Mouse (Mus musculus) gastrocnemius, adult 18-20 months (tissue): Measurements from ENCODE around the gene Ccdc146. TPM values are rescaled to one million over a fixed set of nuclear protein-coding genes. Genes with fewer than 3 reads are reported as not detected.

ENCODE experiments used
- DNase-seq: peaks from one replicate; pipeline ENCODE4 v3.0.0; 2021; ENCODE audit warnings: low spot score
- long read RNA-seq, 2 experiments: library from polyadenylated mRNA; stranded (forward); transcript quantifications; one replicate each; pipeline ENCODE4 v2.0.0; 2021
- total RNA-seq, 2 experiments: library from RNA; stranded (reverse); gene quantifications; 2 replicates each; pipeline ENCODE4 v1.2.3; 2021

The Ccdc146 gene
- 1 to 10 TPM; 3.5 to 4.8 TPM for total RNA-seq
- long read RNA-seq, experiment 1, partial matches to known transcripts, result 4 of 6 reads
- long read RNA-seq, experiment 1, other reads (novel, unspliced or antisense), result 1 of 6 reads
- long read RNA-seq, experiment 2, partial matches to known transcripts, result 1 of 1 reads
- long read RNA-seq, experiment 2, other reads (novel, unspliced or antisense), result 0 of 1 reads

DNA sequence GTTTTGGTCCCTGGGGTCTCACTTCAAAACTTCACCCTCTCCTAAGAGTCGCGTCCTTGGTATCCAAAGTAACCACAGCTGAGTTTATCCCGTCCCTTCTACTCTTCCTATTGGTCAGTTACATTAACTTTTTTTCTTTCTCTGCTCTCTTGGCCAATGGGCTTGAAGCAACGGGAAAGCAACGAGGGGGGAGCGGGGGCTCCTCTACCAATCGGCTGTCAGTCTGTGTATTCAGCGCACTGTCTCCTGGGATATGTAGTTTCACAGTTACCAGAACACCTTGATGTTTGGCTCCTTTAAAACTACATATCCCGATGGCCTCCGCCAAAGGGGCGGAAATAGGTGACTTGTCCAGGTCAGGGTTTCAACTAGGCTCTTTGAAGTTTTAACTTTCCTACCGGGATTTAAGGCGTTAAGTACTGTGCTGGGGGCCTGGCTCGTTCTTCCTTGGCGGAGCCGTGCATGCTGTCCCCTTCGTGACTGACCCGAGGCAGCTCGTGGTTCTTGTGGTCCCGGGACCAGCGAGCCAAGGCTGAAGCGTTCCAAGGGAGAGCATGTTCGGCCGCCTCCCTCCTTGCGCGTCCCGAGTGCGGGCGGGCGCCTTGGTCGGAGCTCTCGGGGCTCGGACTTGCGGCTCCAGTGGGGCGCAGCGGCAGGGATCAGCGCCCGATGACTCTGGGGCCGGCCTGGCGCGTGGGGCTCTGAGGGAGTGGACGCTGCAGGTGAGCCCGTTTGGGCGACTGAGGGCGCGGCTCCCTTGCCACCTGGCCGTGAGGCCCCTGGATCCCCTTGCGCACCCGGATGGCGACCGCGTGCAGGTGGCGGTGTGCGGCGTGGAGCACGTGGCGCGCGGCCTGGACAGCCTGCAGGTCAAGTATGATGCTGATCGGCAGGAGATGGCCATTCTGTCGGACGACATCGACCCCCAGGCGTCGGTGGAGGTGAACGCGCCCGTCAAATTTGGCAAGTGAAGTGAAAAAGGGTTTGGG is at the start of gene Ccdc146, which contains the start of gene Fam185a:
Ccdc146 (minus strand) TSS at position 64 of the 989 bp plus-strand sequence.
Fam185a (plus strand) TSS at position 345 of the 989 bp plus-strand sequence.
- DNase-seq, result peak; percentile 97

- no peak for DNase-seq
Observed at GRCm38 (mm10) chr5:21468100-21468499, 43.6 kb upstream of the Ccdc146 start.

DNA sequence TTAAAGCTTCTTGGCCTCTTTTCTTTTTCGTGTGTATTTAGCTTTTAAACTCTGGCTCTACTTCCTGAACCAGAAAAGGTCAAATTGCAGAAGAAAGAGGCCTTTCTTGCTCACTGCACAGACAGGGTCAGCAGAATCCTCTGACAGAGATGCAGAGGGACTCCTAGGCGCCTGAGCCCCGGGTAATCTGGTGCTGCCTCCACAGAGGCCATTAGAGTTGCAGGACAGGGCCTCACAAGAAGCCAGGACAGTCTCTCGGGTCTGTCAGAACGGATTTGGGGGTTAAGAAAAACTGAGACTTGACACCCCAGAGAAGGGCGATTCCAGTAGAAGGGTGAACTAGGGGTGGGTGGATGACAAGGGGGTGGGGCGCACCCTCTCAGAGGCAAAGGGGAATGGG is 42.9 kb upstream of the Ccdc146 start:
- no peak for DNase-seq

- DNase-seq, result peak; percentile 55
Observed at GRCm38 (mm10) chr5:21440833-21441530, 16.5 kb upstream of the Ccdc146 start.

DNA sequence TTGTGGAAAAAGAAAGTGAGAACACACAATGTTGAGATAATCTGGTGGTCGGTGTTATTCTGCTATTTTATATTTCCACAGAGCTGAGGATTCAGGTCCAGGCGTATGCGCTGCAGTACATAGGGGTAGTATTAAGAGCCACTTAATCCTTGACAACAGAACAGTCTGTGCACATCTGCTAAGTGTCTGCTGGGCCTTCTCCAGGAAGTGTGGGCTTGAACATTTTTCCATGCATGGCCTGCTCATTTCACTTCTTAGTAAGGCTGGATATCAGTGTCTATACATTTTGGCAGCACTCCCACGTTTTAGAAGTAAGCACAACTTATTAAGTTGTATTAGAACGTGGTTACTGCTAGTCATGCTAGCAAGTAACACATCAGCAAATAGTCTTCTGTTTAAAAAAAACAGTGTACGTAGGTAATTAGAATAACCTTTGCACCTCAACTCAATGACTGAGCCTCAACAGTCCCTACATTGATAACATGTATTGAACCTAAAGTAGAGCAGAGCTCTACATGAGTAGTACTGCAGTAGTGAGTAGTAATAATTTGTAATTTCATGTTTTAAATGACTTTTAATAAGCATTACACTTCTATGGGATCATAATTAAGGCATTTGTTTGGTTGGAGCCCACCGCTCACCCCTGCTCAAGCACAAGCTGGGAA is 15.1 kb upstream of the Ccdc146 start:
- DNase-seq, result no peak

GRCm38 (mm10) chr5:21438428-21438827 is 14.0 kb upstream of the Ccdc146 start:
- no peak for DNase-seq

GRCm38 (mm10) chr5:21436471-21436975 is 12.0 kb upstream of the Ccdc146 start:
- no peak for DNase-seq

GRCm38 (mm10) chr5:21434148-21434929 is 9.9 kb upstream of the Ccdc146 start:
- no peak for DNase-seq

DNA sequence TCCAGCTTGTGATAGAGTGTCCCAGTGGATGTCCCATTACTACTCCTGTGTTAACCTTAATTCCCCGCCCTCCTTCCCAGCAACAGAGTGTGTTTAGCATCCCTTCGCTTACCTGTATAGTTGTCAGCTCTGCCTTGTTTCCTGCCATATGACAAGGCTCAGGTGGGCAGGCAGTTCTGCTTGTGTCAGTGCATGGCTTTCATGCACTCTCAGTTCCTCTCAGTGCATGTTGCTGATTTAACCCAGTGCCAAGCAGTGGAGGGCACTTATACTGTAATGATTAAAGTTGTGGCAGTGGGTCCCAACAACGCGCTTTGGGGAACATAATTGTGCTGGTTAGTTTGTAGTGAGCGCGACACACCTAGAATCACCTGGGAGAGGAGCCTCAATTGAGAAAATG is 2.2 kb upstream of the Ccdc146 start:
- no peak for DNase-seq

GRCm38 (mm10) chr5:21420609-21421008 is 3.9 kb downstream of the Ccdc146 start:
- peak; percentile 51 for DNase-seq

DNA sequence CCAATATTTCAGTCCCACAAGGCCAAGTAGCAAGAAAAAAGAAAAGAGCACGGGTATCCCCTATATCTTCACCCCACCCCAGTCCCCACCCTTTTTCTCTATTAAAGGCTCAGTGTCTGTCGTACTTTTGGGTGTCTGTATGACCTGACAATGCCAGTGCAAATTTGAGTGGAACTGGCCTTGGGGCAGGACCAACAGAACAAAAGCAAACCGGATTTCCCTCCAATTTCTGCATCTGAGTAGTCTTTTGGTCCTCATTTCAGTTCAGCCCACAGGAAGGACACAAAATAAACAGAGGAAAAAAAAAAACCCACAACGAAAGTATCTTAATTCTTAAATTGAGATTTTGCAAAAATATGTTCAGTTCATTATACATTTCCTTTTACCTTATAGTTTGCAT is 5.9 kb downstream of the Ccdc146 start:
- no peak for DNase-seq

GRCm38 (mm10) chr5:21414116-21414820 is 10.2 kb downstream of the Ccdc146 start:
- no peak for DNase-seq

- no peak for DNase-seq
Observed at GRCm38 (mm10) chr5:21413322-21413721, 11.2 kb downstream of the Ccdc146 start.

GRCm38 (mm10) chr5:21412056-21412455 is 12.4 kb downstream of the Ccdc146 start:
- no peak for DNase-seq

- DNase-seq, result no peak
Observed at GRCm38 (mm10) chr5:21411261-21411666, 13.2 kb downstream of the Ccdc146 start.

GRCm38 (mm10) chr5:21395205-21395840 is 29.2 kb downstream of the Ccdc146 start:
- no peak for DNase-seq

GRCm38 (mm10) chr5:21394562-21394961 is 29.9 kb downstream of the Ccdc146 start:
- no peak for DNase-seq

- no peak for DNase-seq
Observed at GRCm38 (mm10) chr5:21391616-21392384, 32.7 kb downstream of the Ccdc146 start.
